Mouse (Mus musculus) thymus, postnatal 36 days (tissue): ENCODE measurements around the gene Slc34a1.

Source experiments
- DNase-seq, 2 experiments: peaks; one replicate each; pipeline ENCODE4 v3.0.0; 2022; ENCODE audit warnings: mixed read lengths in 2 of 2

Slc34a1 gene

DNA sequence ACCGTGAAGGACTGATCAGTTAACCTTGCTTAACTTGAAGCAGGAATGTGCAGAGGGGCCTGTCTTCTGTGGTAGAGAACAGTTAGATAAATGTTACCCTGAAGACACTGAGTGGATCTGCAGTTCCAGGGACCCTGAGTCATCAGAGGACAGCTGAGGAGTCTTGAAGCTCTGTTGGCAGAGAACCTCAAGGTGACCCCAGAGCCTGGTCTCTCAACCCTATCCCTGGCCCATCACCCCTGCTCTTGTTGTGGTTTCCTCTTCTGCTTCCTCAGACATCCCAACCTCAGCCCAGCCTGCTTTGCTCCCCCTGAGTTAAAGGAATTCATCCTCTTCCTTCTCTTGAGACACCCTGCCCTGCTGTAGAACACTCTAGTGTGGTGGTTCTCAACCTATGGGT is at the start of gene Slc34a1:
Gene Slc34a1 (plus strand): TSS at position 100 of the 400 bp plus-strand sequence.
- no peak for DNase-seq

DNA sequence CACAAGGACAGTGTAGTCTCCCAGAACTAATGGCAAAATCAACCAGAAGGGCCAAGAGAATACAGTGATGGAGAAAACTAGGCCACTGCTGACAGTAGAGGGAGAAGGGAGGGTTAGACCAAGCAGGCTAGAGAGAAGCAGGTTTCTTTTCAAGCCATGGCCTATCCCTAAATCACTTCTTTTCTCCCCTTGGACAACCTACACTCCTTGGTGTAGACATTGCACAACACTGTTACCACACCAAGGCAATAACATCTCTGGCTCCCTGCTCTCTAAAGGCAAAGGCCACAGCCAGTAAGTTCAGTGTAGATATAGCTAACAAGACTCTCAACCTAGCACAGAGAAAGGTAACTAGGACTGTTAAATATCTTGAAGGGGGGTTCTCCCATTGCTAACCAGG is 36.8 kb upstream of the Slc34a1 start:
- DNase-seq = no peak

DNA sequence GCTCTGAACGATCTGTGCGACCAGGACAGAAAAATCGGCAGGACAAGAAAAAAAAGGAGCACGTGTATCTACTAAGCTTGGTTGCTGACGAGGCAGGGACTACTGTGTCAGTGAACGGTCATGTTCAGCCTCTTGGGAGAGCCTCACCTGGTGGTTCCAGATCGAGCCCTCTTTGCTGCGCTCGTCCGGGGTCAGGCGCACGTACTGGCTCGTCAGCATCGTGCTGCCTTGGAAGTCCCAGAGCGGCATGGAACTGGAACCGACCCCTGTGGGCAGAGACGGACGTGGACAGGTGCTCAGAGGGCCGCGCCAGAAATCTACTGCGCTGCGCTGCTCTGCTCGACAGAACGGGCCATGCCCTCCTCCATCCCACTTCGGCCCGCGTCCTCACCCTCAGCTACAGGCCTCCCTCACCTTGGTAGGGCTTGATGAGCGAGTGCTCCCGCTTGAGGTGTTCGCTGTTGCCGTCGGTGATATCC is 36.0 kb upstream of the Slc34a1 start:
- no peak for DNase-seq

DNA sequence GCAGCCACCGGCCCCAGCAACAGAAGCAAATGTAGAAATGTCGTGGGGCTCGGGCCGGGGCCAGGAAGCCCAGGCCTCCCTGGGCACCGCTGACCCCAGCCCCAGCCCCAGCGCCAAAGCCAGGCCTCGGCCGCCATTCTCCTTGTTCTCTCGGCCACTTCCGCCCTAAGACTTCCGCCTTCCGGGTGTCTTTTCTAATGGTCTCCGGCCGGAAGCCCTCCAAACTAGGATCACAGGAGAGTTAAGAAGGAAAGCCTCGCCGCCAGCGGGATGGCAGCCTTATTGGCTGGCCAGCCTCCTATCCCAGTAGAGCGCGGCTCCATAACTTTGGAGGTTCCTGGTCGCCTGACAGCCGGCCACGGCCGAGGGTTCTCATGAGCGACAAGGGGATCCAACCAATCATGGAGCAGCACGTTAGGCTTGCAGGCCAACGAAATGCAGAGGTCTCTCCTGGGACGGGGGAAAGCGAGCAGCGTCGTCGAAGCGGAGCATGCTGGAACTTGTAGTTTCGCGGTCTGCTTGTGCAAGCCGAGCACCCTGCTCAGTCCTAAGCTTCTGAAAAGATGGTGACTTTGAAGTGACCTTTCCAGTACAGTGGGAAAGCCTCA is 35.4 kb upstream of the Slc34a1 start, which contains the start of gene Lman2:
Gene Lman2 (minus strand): TSS at position 331 of the 608 bp plus-strand sequence.
- peak; percentile 89 to 92 for DNase-seq

DNA sequence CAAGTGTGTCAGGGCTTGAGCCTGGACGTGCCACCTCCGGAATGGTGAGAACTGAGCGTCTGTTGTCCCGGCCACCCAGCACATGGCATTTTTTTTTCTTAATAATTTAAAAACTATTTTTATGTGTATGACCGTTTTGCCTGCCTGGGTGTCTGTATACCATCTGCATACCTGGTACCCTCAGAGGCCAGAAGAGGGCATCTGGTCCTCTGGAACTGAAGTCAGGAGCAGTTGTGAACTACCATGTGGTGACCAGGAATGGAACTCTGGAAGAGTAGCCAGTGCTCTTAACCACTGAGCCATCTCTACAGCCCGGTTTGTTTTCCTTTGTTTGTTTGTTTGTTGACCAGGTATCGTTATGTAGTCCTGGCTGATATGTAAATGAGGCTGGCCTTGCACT is 29.6 kb upstream of the Slc34a1 start:
- peak in 1 of 2 experiments; percentile 38 for DNase-seq

DNA sequence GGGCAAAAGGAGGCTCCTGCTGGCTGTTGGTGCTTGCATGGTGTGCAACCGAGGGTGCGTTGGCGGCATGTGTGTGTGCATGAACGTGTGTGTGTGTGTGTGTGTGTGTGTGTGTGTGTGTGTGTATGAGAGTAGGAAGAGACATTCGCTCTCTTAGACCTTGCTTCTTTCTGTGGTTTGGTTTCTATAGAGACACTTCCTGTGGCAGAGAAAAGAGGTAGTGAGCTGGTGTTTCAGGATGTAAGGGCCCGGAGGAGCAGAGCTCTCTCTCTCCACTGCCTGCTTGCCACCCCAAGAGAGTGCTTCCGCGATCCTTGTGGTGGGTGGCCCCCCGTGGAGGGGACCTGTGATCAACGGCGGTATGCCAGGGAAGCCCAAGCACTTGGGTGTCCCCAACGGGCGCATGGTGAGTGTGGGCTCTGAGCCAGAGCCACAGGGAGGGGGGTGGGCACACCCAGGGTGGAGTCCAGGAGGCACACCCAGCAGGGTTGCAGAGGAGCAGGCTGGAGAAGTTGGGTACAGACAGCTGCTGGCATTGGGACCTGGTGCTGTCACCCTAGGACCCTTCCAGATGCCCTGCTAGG is 28.4 kb upstream of the Slc34a1 start, which contains the start of gene Rgs14:
Gene Rgs14 (plus strand): TSS at position 202 of the 584 bp plus-strand sequence.
- DNase-seq = peak; percentile 84 to 90

DNA sequence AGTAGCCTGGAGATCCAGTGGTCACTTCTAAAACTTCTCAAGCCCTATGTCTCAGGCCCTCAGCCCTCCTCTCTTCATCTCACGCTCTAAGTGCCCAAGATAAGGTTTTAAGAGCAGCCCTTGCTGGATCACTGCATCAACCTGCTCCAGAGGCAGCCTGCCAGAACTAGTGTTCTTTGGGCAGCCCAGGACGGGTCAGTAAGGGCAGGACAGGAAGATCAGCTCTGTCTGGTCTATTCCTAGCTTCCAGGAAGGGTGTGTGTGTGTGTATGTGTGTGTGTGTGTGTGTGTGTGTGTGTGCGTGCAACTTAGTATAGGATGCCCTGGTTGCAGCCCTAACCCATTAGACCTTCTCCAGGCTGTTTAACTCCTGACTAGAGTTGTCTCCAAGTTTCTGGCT is 27.8 kb upstream of the Slc34a1 start:
- DNase-seq = no peak

DNA sequence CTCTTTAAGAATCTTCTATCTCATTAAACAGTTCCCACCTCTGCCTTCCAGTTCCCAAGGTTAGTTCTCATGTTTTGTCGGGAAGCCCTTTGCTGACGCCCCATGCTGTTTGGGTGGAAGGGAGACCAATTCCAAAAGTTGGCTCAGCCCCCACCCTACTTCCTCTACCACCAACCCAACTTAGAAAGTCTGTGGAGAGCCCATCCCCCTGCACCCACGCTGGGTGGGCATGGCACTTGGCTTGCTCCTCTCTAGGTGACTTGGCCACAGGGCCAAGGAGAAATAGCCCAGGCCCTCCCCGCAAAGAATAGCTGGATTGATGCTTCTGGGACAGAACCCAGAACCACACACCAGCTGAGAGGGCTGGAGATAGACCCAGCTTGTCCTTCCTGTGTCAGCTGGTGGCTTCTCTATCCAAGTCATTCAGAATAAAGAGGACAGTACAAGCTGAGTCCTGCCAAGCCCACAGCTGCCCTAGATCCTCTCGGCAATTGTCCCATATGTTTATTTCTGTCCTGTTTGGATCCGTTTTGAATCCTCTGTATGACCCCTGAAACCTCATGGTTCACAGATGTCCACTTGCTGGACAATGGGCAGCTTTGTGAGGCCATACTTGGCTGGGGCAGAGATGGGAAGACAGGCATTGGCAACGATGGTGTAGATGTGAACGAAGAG is 26.8 kb upstream of the Slc34a1 start:
- peak in 1 of 2 experiments; percentile 35 for DNase-seq

DNA sequence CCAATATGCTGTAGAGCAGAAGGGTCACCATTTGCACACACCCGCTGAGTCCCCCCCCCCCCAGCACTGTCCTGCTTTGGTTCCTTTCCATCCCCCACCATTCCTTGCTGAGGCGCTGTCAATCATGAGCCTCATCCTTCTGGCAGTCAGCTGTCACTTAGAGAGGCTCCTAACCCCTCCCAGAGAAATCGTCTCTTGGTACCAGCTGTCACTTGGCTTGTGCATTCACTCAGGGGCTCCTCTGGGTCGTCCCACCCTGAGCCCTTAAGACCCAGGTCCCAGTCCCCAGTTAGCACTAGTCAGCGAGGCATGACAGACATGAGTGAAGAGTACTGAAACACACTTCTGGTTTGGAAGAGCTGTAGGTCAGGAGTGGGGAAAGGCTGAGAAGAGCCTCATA is 26.2 kb upstream of the Slc34a1 start:
- no peak for DNase-seq

DNA sequence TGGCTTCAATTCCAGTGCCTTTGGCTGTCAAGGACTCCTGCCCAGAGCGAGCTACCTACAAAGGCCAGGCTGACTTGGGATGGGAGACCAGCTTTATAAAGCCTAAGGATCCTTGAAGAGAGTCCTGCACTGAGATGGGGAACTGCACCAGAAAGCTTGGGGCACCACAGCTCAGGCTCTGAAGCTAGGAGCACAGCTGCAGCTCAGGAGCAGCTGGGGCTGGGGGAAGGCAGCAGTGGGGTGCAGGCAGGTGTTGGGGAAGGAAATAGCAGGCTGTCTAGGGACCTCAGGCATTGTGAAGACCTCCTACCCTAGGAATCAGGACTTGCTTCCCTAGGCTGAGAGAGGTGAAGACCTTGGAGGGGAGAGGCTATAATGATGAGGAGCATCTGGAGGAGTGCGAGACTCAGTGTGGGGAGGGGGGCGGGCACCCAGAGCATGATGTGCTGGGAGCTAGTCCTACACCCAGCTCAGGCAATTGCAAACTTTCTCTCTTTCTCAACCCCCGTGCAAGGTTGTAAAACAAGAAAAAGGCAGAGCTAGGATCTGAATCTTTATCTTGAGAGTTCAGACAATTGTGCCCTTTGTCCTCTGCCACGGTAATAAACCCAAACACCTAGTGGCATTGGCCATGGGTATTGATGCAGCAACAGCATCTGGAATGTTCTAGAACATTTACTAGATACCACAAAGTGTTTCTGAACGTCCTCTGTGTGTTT is 23.6 kb upstream of the Slc34a1 start:
- peak; percentile 70 to 84 for DNase-seq

DNA sequence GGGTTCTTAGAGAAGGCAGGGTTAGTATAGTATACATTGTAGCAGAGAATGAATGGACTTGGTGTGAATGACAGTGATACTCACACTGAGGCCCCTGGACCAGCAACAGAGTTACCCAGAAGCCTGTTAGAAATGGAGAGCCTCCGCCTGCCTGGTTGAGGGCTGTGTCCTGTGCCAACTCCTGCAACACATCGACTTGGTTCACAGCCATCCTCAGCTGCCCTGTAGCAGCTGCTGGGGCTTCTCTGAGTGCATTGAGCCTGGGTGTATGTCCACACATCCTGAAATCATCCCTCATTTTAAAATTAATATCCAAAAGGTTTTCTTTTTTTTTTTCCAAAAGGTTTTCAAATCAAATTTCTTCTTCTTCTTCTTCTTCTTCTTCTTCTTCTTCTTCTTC is 22.1 kb upstream of the Slc34a1 start:
- DNase-seq = no peak

DNA sequence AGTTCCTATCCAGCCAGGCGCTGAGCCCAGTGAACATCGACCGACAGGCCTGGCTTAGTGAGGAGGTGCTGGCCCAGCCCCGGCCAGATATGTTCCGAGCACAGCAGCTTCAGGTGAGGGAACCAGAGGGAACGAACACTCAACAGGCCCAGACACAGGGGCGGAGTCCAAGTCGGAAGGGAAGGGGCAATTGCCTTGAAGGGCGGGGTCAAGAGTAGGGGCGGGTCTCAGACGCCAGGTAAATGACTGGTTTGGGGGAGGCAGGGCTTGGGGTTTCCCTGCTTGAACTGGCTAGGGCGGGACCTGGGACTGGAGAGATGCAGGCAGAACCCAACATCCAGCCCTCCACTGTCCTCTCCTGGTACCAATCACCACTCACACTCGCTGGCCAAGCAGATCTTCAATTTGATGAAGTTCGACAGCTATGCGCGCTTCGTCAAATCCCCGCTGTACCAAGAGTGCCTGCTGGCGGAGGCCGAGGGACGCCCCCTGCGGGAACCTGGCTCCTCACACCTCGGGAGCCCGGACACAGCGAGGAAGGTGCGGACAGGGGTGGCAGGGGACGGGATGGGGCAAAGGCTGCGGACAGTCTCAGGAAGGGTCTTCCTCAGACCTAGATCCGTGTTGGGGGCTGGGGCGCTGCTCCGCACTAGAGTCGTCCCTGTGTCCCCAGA is 18.9 kb upstream of the Slc34a1 start:
- DNase-seq = no peak

DNA sequence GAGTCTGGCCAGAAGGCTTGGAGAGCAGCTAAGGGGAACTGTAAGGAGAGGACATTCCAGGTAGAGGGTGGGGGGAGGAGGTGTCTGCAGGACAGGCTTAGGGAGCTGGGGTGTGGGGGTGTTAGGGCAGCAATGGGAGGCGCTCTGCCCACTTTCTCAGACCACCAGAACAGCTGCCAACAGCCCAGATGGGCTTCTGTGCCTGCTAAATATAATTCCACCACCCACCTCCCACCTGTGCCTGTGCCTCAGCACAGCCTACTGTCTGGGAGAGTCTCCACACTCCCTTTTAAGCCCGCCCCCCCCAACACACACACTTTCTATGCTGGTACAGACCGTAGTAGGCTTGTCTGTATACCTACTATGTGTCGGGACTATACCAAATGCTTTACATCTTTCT is 16.2 kb upstream of the Slc34a1 start:
- DNase-seq = no peak

DNA sequence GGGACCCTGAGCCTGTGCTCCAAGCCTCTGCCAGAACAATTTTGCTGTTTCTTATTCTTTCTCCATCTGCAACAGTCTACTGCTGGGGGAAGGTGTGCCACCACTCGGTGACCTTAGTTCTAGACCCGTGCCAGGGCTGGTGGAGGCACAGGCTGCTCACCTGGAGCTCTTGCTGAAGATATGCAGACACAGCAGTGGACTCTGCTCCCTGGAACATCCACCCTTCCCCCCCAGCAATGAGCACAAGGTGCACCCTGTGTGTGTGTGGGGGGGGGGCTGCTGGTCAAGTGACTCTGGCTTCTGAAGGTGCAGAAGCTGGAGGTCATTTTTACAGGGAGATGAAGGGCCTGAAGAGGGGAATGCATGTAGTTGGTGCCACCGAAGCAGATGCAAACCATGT is 7.3 kb upstream of the Slc34a1 start:
- no peak for DNase-seq

DNA sequence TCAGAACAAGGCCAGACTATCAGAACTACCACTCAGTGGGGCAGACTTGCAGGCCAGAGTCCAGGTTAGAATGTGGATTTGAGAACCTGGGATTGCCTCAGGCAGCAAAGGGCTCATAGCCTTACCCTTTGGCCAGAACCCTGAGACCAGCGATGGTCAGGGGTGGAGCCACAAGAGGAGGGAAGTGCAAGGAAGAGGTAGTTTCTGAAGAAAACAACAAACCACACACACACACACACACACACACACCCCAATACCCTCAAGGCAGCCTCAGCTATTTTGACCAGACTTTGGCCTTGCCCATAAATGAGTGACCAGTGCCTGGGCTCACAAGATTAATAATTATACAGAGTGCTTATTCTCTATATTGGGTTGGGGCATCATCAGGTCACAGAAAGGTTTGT is 6.4 kb upstream of the Slc34a1 start:
- no peak for DNase-seq

DNA sequence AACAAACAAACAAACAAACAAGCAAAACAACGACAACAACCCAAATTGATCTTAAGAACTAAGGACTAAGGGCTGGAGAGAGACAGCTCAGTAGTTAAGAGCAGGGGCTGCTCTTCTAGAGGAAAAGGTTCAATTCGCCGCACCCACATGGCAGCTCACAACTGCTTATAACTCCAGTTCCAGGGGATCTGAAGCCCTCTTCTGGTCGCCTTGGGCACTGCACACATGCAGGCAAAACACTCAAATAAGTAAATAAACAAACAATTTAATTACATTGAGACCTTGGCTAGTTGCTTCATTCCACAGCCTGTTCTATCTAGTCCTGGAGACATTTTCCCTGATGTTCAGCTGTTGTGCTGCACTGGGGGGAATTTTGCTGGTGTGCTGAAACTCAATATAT is 5.1 kb upstream of the Slc34a1 start:
- DNase-seq = peak; percentile 52 to 53

DNA sequence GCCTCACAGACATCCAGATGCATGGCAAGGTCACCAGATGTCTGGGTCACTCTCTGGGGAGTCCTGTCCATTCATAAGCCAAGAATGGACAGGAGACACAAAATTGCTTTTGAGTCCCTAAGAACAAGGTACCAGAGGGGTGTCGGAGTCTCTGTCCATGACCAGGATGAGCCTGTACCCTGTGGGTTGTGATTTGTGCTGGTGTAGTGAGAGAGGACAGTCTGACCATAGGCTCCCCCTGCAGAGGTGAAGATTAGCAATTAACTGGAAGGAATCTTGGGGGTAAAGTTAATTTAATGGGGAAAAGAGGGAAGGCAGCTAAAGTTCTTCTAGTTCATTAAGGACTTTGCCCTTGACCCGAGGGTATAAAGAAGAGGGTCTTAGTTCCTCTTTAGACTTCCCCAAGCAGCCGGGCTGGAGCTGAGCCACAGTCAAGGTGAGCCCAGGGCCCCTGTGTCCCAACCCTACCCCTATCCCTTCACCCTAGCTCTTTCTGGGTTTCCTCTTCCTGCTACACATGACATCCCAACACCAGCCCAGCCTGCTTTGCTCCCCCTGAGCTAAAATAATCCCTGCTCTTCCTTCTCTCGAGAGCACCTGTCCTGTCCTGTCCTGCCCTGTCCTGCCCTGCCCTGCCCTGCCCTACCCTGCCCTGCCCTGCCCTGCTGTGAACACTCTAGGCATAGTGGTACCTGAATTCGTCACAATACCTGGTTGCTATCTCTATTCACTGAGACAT is 1.5 kb downstream of the Slc34a1 start:
- DNase-seq = no peak

DNA sequence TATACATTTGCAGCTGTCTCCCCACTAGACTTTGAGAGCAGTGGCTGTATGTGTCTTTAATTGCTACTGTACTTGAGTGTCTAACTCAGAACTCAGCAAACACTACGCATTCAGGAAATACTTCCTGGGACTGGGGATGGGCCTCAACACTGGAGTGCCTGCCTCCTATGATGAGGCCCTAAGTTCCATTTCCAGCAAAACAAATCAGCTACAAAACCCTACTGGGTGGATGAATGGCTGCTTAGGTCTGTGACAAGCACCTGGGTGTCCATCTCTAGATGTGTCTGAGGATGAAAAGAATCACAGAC is 2.0 kb downstream of the Slc34a1 start:
- no peak for DNase-seq

DNA sequence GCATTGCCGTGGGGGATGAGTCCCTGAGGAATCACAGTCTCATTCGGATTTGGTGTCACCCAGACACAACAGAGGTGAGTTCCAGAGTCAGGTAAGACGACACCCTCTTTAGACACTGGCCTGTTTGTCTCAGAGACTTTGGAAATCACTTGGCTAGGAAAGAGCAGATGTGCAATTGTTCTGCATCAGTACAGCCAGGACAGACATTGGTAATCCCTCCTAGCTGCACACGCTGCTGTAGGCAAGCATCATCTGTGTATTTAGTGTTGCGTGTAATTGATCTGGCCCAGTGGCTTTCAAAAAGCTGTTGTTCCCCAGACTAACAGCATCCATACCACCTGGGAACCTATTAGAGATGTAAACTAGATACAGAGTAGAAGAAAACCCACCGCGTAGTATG is 5.3 kb downstream of the Slc34a1 start:
- DNase-seq = no peak

DNA sequence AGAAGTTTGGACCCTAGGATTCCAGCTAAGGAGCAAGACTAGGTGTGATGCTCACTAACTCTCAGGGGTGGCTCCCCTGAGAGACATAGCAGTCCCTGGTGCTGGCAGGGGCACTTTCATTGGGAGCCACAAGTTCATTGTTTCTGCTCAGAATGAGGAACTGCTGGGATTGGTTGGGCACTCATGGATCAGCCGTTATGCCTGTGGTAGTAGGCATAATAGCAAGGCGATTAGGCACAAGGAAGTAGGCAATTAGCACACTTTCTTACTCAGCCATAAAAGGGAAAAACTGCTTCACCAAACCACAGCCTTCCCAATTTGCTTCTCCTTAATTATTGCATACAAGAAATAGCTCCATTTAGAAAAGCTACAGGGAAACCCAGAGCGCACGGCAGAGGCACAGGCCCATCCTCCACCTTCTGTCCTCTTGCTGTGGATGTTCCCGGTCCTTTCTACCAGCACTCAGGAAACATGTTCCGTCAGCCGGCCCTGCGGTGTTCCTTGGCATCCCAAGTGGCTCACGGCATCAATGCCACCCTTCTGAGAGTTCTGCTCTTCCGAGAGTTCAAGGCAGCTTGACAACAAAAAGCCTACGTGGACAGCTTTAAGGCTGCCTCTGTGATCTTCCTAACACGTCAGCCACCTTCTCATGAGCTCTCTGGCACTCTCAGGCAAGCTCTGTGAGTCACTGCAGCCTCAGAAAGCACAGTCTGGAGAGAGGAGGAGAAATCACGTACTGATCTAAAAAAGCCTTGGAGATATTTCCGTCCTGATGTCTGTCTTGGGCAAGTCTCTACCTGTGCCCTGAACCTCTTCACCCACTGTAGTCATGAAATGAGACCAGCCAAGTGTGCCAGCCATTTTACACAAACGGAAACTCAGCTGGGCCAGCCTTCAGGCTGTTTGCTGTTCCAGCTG is 6.2 kb downstream of the Slc34a1 start:
- DNase-seq = no peak
